Mouse (Mus musculus) neural tube, embryonic 13.5 days (tissue): ENCODE data around the gene Ccl26. TPM values are rescaled to one million over a fixed set of nuclear protein-coding genes. Genes with fewer than 3 reads are reported as not detected.
"Not testable (repeated sequence)": the region's sequence is repeated elsewhere in the genome, so short reads cannot be mapped to it uniquely, and the experiment has no call there.

ENCODE experiments used
- ATAC-seq: fragments of 200-750 bp; cut with Nextera tagmentation; 2 replicates; pipeline ENCODE4 v1.8.0; 2017; ENCODE audit warnings: low read depth, mild to moderate bottlenecking, moderate TSS enrichment, moderate library complexity
- H3K27ac ChIP-seq: fragments of 300-500 bp; sonication (generic); replicated peaks from 2 replicates; pipeline ENCODE4 v1.5.1; 2015; ENCODE audit warnings: moderate library complexity, mild to moderate bottlenecking, inconsistent platforms
- H3K27me3 ChIP-seq: fragments of 300-500 bp; sonication (generic); 2 replicates; pipeline ENCODE4 v1.6.1; 2015; ENCODE audit warnings: mild to moderate bottlenecking, inconsistent platforms
- H3K36me3 ChIP-seq: fragments of 300-500 bp; sonication (generic); 2 replicates; pipeline ENCODE4 v1.6.1; 2015; ENCODE audit warnings: mild to moderate bottlenecking, inconsistent platforms
- H3K4me1 ChIP-seq: fragments of 300-500 bp; sonication (generic); replicated peaks from 2 replicates; pipeline ENCODE4 v1.6.1; 2015; ENCODE audit warnings: inconsistent platforms
- H3K4me2 ChIP-seq: fragments of 300-500 bp; sonication (generic); 2 replicates; pipeline ENCODE4 v1.6.1; 2015; ENCODE audit warnings: inconsistent platforms, mild to moderate bottlenecking, moderate library complexity
- H3K4me3 ChIP-seq: fragments of 300-500 bp; sonication (generic); 2 replicates; pipeline ENCODE4 v1.5.1; 2015; ENCODE audit warnings: mild to moderate bottlenecking, inconsistent platforms
- H3K9ac ChIP-seq: fragments of 300-500 bp; sonication (generic); 2 replicates; pipeline ENCODE4 v1.6.1; 2015; ENCODE audit warnings: moderate library complexity, mild to moderate bottlenecking, inconsistent platforms
- H3K9me3 ChIP-seq: fragments of 300-500 bp; sonication (generic); 2 replicates; pipeline ENCODE4 v1.6.1; 2016; ENCODE audit warnings: inconsistent platforms
- WGBS: fragments of 180-500 bp; shearing (Covaris S2); methylation state at CpG from one replicate; pipeline ENCODE4 v1.1.7; 2015; 5-methylcytosine and 5-hydroxymethylcytosine counted together
- polyA plus RNA-seq: library from polyadenylated mRNA; unstranded; fragments of >200 nt; fragmentation: Nextera tagmentation; extraction: Ambion mirVana; gene quantifications from 2 replicates; pipeline ENCODE4 v1.2.1, GENCODE M21; 2015

Gene Ccl26
- not detected in 2 replicates for polyA plus RNA-seq

DNA sequence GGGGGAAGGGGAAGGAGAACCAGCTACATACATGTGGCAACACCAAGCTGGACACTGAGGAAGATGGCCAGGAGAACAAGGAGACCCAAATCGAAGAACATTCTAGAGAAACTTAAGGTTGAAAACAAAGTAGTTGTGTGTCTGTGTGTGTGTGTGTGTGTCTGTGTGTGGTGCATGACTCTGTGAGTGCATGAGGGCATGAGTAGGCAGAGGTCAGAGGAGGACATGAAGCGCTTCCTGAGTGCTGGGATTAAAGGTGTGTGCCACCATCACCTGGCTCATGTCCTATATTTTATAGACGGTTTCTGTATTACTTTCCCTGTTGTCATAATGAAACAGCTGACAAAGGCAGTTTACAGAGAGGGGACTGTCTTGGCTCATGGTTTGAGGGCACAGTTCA lies at the start of gene Ccl26:
Ccl26 (minus strand) TSS at position 101 of the 400 bp plus-strand sequence.
- H3K4me3 ChIP-seq = no peak within 1 kb of the TSS
- no peaks in the 10 kb centered on the region for H3K27me3 ChIP-seq
- no peak within 1 kb of the TSS for H3K4me2 ChIP-seq
- no peak for ATAC-seq
- H3K9ac ChIP-seq = no peak within 1 kb of the TSS
- WGBS = 84% methylated on average over 3 of the region's 3 CpGs
- no peaks in the 10 kb centered on the region for H3K36me3 ChIP-seq
- no peaks in the 10 kb centered on the region for H3K4me1 ChIP-seq
- no peak within 1 kb of the TSS for H3K27ac ChIP-seq
- 0 out of 2 replicates have a peak, but pooled peaks cover 3% of the 10 kb centered on the region for H3K9me3 ChIP-seq

GRCm38 (mm10) chr5:135609794-135610193 lies 46.4 kb upstream of the Ccl26 start:
- no peak overlapping the region for H3K9ac ChIP-seq
- peaks cover 15% of the 10 kb centered on the region for H3K9me3 ChIP-seq

DNA sequence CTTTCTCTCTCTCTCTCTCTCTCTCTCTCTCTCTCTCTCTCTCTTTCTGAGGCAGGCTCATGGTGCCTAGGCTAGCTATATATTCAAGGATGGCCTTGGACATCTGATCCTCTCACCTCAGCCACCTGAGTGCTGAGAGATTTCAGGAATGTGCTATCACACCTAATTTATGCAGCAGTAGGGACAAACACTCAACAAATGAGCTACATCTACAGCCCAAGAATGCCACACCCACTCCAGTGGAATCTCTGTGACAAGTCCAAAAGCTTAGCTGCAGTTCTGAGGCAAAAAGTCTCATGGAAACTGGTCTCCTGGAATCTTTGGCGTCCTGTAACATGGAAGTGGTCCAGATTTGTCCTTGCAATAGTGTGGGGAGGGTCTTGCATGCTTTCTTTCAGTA lies 44.2 kb upstream of the Ccl26 start:
- Histone ChIP-seq H3K27me3 (no peaks in the 10 kb centered on the region), H3K4me3 (no peak overlapping the region), H3K27ac (no peak overlapping the region), H3K4me2 (no peak overlapping the region), H3K4me1 (no peaks in the 10 kb centered on the region), H3K36me3 (no peaks in the 10 kb centered on the region), H3K9me3 (peaks cover 21% of the 10 kb centered on the region), H3K9ac (no peak overlapping the region)
- whole genome bisulfite sequencing = 62% methylated on average over 1 of the region's 1 CpGs
- ATAC-seq = no peak

More at GRCm38 (mm10) chr5:135609794-135610193, 46.4 kb upstream of the Ccl26 start:
- no peaks in the 10 kb centered on the region for H3K36me3 ChIP-seq
- WGBS = 71% methylated on average over 4 of the region's 4 CpGs
- no peak for ATAC-seq
- H3K4me1 ChIP-seq = no peaks in the 10 kb centered on the region
- no peak overlapping the region for H3K4me2 ChIP-seq
- no peak overlapping the region for H3K27ac ChIP-seq
- no peaks in the 10 kb centered on the region for H3K27me3 ChIP-seq
- no peak overlapping the region for H3K4me3 ChIP-seq

DNA sequence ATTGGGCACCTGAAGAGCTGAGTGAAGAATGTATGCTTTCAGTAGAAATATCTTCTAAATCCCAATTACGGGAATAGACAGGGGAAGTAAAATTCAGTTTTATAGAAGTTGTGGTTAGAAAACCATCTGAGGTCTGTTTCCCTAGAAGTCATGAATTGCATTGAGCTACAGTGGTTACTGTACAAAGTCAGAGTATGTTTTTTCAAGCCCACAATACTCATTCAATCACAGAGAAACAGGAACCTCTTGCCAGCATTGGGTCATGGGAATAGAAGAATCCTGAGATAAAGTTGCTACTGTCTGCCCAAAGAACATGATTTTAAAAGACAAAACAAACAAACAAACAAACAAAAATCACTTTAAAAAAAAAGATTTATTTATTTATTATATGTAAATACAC lies 43.3 kb upstream of the Ccl26 start:
- H3K27me3 ChIP-seq, H3K27ac ChIP-seq, H3K9ac ChIP-seq, H3K4me1 ChIP-seq, ATAC-seq, H3K4me2 ChIP-seq, H3K36me3 ChIP-seq, H3K4me3 ChIP-seq: not testable (repeated sequence)
- peaks cover 21% of the 10 kb centered on the region for H3K9me3 ChIP-seq
- no CpG with 5 or more reads among the region's 1 CpGs for WGBS

- not testable (repeated sequence) for H3K27ac ChIP-seq, H3K27me3 ChIP-seq, H3K36me3 ChIP-seq, H3K4me3 ChIP-seq, ATAC-seq, H3K4me1 ChIP-seq, H3K4me2 ChIP-seq, H3K9ac ChIP-seq
- H3K9me3 ChIP-seq = peaks cover 21% of the 10 kb centered on the region
- WGBS = no CpG with 5 or more reads among the region's 1 CpGs
Measured at GRCm38 (mm10) chr5:135604643-135605042, 41.3 kb upstream of the Ccl26 start.

- H3K27ac ChIP-seq = no peak overlapping the region
- H3K4me2 ChIP-seq = no peak overlapping the region
- ATAC-seq = no peak
- H3K4me1 ChIP-seq = no peaks in the 10 kb centered on the region
- H3K27me3 ChIP-seq = no peaks in the 10 kb centered on the region
- whole genome bisulfite sequencing = 78% methylated on average over 12 of the region's 12 CpGs
- no peak overlapping the region for H3K4me3 ChIP-seq
- peaks cover 2% of the 10 kb centered on the region; the same call in 1 of the 2 replicates for H3K9me3 ChIP-seq
- H3K36me3 ChIP-seq = no peaks in the 10 kb centered on the region
- H3K9ac ChIP-seq = no peak overlapping the region
Measured at GRCm38 (mm10) chr5:135589996-135590784, 26.8 kb upstream of the Ccl26 start.

DNA sequence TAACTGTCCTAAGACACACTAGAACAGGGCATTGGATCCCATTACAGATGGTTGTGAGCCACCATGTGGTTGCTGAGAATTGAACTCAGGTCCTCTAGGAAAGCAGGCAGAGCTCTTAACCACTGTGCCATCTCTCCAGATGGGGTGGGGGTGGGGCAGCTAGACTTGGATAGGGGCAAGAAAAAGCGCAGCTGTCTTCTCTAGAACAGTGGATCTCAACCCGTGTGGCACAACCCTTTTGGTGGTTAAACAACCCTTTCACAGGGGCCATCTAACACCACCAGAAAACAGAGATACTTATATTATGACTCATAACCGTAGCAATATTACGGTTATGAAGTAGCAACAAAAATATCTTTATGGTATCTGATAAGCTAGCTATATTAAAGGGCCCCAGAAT lies 24.4 kb upstream of the Ccl26 start:
- WGBS = 88% methylated on average over 4 of the region's 4 CpGs

DNA sequence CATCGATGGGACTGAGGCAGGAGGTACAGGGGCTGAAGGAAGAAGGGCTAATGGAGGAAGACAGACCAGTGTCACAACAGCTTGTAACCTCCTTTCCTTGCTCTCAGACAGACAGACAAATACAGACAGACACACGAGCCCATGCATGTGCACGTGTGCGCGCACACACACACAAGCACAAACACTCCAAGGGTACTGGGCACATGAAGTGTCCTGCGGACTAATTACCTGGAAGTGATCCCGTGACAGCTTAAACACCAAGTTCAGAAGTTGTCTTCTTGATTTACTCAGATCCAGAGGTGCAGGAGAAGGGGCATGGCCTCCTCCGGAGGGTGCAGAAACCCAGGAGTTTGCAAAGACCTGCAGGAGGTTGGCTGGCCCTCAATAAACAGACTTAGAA lies 22.3 kb upstream of the Ccl26 start:
- no peak for ATAC-seq

More for the DNA sequence above, 24.4 kb upstream of the Ccl26 start:
- Histone ChIP-seq H3K27ac (no peak overlapping the region), H3K9me3 (peaks cover 2% of the 10 kb centered on the region; the same call in 1 of the 2 replicates), H3K9ac (no peak overlapping the region), H3K4me3 (no peak overlapping the region), H3K27me3 (no peaks in the 10 kb centered on the region), H3K4me1 (no peaks in the 10 kb centered on the region), H3K4me2 (no peak overlapping the region), H3K36me3 (no peaks in the 10 kb centered on the region)
- no peak for ATAC-seq

DNA sequence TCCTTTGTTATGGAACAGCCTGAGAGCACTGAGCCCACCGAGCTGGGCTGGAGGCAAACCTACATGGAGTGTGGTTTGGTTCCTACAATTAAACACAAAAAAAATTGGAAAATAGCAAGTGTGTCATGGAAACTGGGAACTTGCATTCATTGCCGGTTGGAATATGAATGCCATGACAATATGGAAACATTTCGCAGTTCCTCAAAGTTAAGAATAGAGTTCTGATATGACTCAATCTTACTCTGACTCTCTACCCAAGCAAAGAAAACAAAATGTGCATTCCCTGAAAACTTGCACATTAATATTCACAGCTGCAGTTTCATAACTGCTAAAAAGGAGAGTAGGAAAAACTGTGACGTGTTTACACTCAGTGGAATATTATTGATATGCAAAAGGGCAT lies 19.0 kb upstream of the Ccl26 start:
- 0 out of 2 replicates have a peak, but pooled peaks cover 6% of the 10 kb centered on the region for H3K9me3 ChIP-seq
- WGBS = 88% methylated on average over 4 of the region's 4 CpGs
- no peak overlapping the region for H3K27ac ChIP-seq
- no peaks in the 10 kb centered on the region for H3K4me1 ChIP-seq
- no peaks in the 10 kb centered on the region for H3K36me3 ChIP-seq
- no peak overlapping the region for H3K4me2 ChIP-seq
- H3K9ac ChIP-seq = no peak overlapping the region
- H3K4me3 ChIP-seq = no peak overlapping the region
- H3K27me3 ChIP-seq = no peaks in the 10 kb centered on the region
- ATAC-seq = no peak

More for the DNA sequence above, 22.3 kb upstream of the Ccl26 start:
- H3K9ac ChIP-seq = no peak overlapping the region
- no peaks in the 10 kb centered on the region for H3K36me3 ChIP-seq
- no peak overlapping the region for H3K27ac ChIP-seq
- H3K4me2 ChIP-seq = no peak overlapping the region
- H3K9me3 ChIP-seq = no peaks in the 10 kb centered on the region
- no peaks in the 10 kb centered on the region for H3K4me1 ChIP-seq
- 93% methylated on average over 8 of the region's 8 CpGs for WGBS
- no peak overlapping the region for H3K4me3 ChIP-seq
- no peaks in the 10 kb centered on the region for H3K27me3 ChIP-seq

GRCm38 (mm10) chr5:135579331-135579751 lies 16.0 kb upstream of the Ccl26 start:
- H3K4me2 ChIP-seq = no peak overlapping the region
- H3K27me3 ChIP-seq = no peaks in the 10 kb centered on the region
- 82% methylated on average over 10 of the region's 10 CpGs for WGBS
- 0 out of 2 replicates have a peak, but pooled peaks cover 6% of the 10 kb centered on the region for H3K9me3 ChIP-seq
- no peak overlapping the region for H3K4me3 ChIP-seq
- H3K27ac ChIP-seq = no peak overlapping the region
- H3K4me1 ChIP-seq = no peaks in the 10 kb centered on the region
- H3K9ac ChIP-seq = no peak overlapping the region
- 0 out of 2 replicates have a peak, but pooled peaks have one; percentile 36 for ATAC-seq
- H3K36me3 ChIP-seq = no peaks in the 10 kb centered on the region

DNA sequence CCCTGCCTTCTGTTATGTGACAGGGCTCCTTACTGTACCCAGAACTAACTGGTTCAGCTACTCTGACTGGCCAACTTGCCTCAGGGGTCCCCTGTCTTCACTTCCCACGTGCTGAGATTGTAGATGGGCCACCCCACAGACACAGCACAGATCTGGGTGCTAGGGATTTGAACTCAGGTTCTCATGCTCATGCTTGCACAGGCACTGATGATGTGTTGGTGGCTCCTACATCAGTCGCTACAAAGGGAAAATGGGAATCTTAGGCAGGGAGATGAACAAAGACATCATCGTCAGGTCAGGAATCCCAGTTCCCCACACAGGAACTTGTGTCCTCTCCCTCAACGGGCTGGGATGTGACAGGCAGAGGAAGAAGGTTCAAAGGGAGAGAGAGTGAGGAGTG lies 12.7 kb upstream of the Ccl26 start:
- no peak overlapping the region for H3K4me2 ChIP-seq
- H3K4me1 ChIP-seq = no peaks in the 10 kb centered on the region
- 72% methylated on average over 4 of the region's 4 CpGs for WGBS
- 0 out of 2 replicates have a peak, but pooled peaks cover 6% of the 10 kb centered on the region for H3K9me3 ChIP-seq
- no peak overlapping the region for H3K9ac ChIP-seq
- no peaks in the 10 kb centered on the region for H3K27me3 ChIP-seq
- H3K36me3 ChIP-seq = no peaks in the 10 kb centered on the region
- no peak overlapping the region for H3K4me3 ChIP-seq
- no peak for ATAC-seq
- no peak overlapping the region for H3K27ac ChIP-seq

GRCm38 (mm10) chr5:135573006-135573405 lies 9.6 kb upstream of the Ccl26 start, which contains the start of gene Ccl24:
Ccl24 (minus strand) TSS chr5:135573049.
- H3K4me1 ChIP-seq = no peaks in the 10 kb centered on the region
- H3K9me3 ChIP-seq = no peaks in the 10 kb centered on the region
- H3K27me3 ChIP-seq = no peaks in the 10 kb centered on the region
- ATAC-seq = no peak
- H3K36me3 ChIP-seq = no peaks in the 10 kb centered on the region
- no peak within 1 kb of the TSS for H3K4me2 ChIP-seq
- no peak within 1 kb of the TSS for H3K4me3 ChIP-seq
- no peak within 1 kb of the TSS for H3K27ac ChIP-seq
- WGBS = 91% methylated on average over 6 of the region's 6 CpGs
- H3K9ac ChIP-seq = no peak within 1 kb of the TSS
